Mouse (Mus musculus) megakaryocyte-erythroid progenitor cell, adult 5-6 weeks (primary cell): ENCODE measurements around the gene Csf2rb. TPM values are rescaled to one million over a fixed set of nuclear protein-coding genes. Genes with fewer than 3 reads are reported as not detected.

Source experiments
- total RNA-seq, 2 experiments: library from RNA; stranded (forward) in 1 of 2; stranded (reverse) in 1 of 2; fragments of 200-1000, 215-1000 nt in 1 of 2; fragments of >200 nt in 1 of 2; fragmentation: Nextera tagmentation in 1 of 2; gene quantifications; 2 replicates each; pipeline ENCODE4 v1.2.3; 2014 to 2017

Gene Csf2rb
- total RNA-seq, 2 experiments from 2014 or later: 0.11 to 0.33 TPM

Other genes starting within 250 kb of the Csf2rb start
- not detected in 2 replicates for gene Cacng2, start 205.7 kb upstream of the Csf2rb start, total RNA-seq (2014; fragmentation: Nextera tagmentation)
- gene Cacng2, start 205.7 kb upstream of the Csf2rb start, total RNA-seq (2017): not detected in 2 replicates
- 50.0 and 53.9 TPM in 2 replicates for gene Ift27, start 151.6 kb upstream of the Csf2rb start, total RNA-seq (2014; fragmentation: Nextera tagmentation)
- gene Ift27, start 151.6 kb upstream of the Csf2rb start, total RNA-seq (2017): 4.7 and 14.0 TPM in 2 replicates
- not detected in 2 replicates for gene Pvalb, start 119.4 kb upstream of the Csf2rb start, total RNA-seq (2014; fragmentation: Nextera tagmentation)
- gene Pvalb, start 119.4 kb upstream of the Csf2rb start, total RNA-seq (2017): not detected in 2 replicates
- gene Ncf4, start 81.0 kb upstream of the Csf2rb start, total RNA-seq (2014; fragmentation: Nextera tagmentation): 2.9 and 6.6 TPM in 2 replicates
- 4.8 TPM in 2 replicates for gene Ncf4, start 81.0 kb upstream of the Csf2rb start, total RNA-seq (2017)
- 2.4 TPM in 1 of 2 replicates, not detected in the other for gene Csf2rb2, start 20.0 kb upstream of the Csf2rb start, total RNA-seq (2014; fragmentation: Nextera tagmentation)
- gene Csf2rb2, start 20.0 kb upstream of the Csf2rb start, total RNA-seq (2017): 0.30 TPM in 1 of 2 replicates, not detected in the other
- not detected in 2 replicates for gene Tex33, start 70.2 kb downstream of the Csf2rb start, total RNA-seq (2014; fragmentation: Nextera tagmentation)
- gene Tex33, start 70.2 kb downstream of the Csf2rb start, total RNA-seq (2017): not detected in 2 replicates
- gene Tst, start 80.2 kb downstream of the Csf2rb start, total RNA-seq (2014; fragmentation: Nextera tagmentation): 6.4 and 10.2 TPM in 2 replicates
- gene Tst, start 80.2 kb downstream of the Csf2rb start, total RNA-seq (2017): 0.80 and 2.1 TPM in 2 replicates
- 18.7 and 23.2 TPM in 2 replicates for gene Mpst, start 80.7 kb downstream of the Csf2rb start, total RNA-seq (2014; fragmentation: Nextera tagmentation)
- gene Mpst, start 80.7 kb downstream of the Csf2rb start, total RNA-seq (2017): 37.0 and 41.1 TPM in 2 replicates
- 0.82 TPM in 1 of 2 replicates, not detected in the other for gene Kctd17, start 102.8 kb downstream of the Csf2rb start, total RNA-seq (2014; fragmentation: Nextera tagmentation)
- 2.2 TPM in 1 of 2 replicates, not detected in the other for gene Kctd17, start 102.8 kb downstream of the Csf2rb start, total RNA-seq (2017)
- gene Tmprss6, start 142.9 kb downstream of the Csf2rb start, total RNA-seq (2014; fragmentation: Nextera tagmentation): 0.96 TPM in 1 of 2 replicates, not detected in the other
- 0.46 TPM in 1 of 2 replicates, not detected in the other for gene Tmprss6, start 142.9 kb downstream of the Csf2rb start, total RNA-seq (2017)
- 8.6 and 18.4 TPM in 2 replicates for gene Il2rb, start 169.5 kb downstream of the Csf2rb start, total RNA-seq (2014; fragmentation: Nextera tagmentation)
- 0.88 and 9.5 TPM in 2 replicates for gene Il2rb, start 169.5 kb downstream of the Csf2rb start, total RNA-seq (2017)
- gene C1qtnf6, start 205.7 kb downstream of the Csf2rb start, total RNA-seq (2014; fragmentation: Nextera tagmentation): 3.1 and 6.9 TPM in 2 replicates
- gene C1qtnf6, start 205.7 kb downstream of the Csf2rb start, total RNA-seq (2017): 0.14 and 1.7 TPM in 2 replicates
- gene Sstr3, start 218.9 kb downstream of the Csf2rb start, total RNA-seq (2014; fragmentation: Nextera tagmentation): not detected in 2 replicates
- gene Sstr3, start 218.9 kb downstream of the Csf2rb start, total RNA-seq (2017): not detected in 2 replicates
- 134 and 169 TPM in 2 replicates for gene Rac2, start 247.0 kb downstream of the Csf2rb start, total RNA-seq (2014; fragmentation: Nextera tagmentation)
- gene Rac2, start 247.0 kb downstream of the Csf2rb start, total RNA-seq (2017): 33.0 and 80.9 TPM in 2 replicates